Mouse (Mus musculus) splenic B cell, adult 2 months (primary cell): ENCODE results near the gene Btbd2.
"Not testable (repeated sequence)": the region's sequence is repeated elsewhere in the genome, so short reads cannot be mapped to it uniquely, and the experiment has no call there.

Experiments
- DNase-seq: peaks from one replicate; pipeline ENCODE4 v3.0.0-alpha.2; 2011; ENCODE audit warnings: low read depth, low spot score
- H3K27me3 ChIP-seq: 2 replicates; pipeline ENCODE4 v1.6.1; 2012; ENCODE audit warnings: mild to moderate bottlenecking, low read length, moderate library complexity, mixed read lengths; ENCODE audit not compliant: control insufficient read depth, poor library complexity, insufficient read depth, severe bottlenecking
- H3K36me3 ChIP-seq: 2 replicates; pipeline ENCODE4 v1.6.1; 2012; ENCODE audit warnings: mild to moderate bottlenecking, low read length, moderate library complexity, mixed read lengths; ENCODE audit not compliant: control insufficient read depth, poor library complexity, insufficient read depth, severe bottlenecking

The Btbd2 gene

DNA sequence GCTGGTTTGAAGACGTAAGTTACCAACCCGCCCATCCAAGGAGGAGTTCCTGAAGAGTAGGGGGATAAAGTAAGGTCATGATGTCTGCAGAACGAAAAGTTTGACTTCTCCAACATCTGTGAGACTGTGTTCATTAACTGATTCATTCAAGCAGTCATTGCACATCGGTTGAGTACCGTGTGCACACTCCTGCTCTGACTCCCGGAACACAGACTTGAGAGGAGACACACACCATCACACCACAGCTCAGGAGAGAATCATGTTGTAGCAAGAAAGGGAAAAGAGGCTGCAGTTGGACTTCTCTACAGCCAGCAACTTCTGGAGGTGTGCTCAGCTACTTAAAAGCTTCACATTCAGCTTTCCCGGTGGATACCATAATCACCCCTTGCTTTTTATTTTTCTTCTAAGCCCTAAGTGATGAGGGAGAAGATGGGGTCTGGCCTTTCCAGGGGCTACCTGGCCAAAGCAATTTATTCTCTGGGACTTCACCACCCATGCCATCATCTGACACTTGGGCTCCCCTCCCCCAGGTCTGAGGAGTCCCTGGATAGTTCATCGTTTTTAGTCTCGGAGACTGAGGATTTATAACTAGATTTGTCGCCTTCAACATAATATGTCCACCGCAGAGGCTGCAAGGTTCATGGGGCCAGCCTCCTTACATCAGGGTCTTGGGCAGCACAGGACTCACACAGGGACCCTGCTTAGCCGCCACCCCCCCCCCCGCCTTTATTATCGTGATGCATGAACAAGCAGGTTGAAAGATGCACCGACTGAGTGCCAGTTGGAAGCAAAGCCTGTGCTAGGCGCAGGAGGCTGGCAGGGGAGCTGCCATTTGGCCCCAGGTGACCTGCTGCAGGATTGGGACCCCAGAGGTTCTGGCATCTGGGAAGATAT lies 35.8 kb downstream of the Btbd2 start:
- no peaks in the 10 kb centered on the region for H3K36me3 ChIP-seq
- H3K27me3 ChIP-seq = no peaks in the 10 kb centered on the region
- peak; percentile 34 for DNase-seq

DNA sequence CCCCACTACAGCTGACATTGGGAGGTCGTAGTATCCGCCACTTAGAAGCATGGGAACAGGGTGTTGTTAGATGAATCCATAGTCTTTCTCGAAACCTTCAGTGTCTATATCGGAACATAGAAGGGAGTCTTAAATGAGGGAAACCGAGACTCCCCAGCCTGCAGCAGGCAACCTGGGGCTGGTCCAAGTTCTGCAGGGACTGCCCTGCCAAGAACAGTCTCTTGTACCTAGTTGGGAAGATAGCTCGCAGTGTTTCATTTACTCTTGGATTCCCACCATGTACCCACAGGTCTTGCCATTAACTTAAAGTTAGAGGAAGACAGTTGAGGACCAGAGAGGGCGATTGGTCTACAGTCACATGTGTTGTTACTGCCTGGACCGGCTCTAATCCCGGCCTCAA lies 36.5 kb downstream of the Btbd2 start:
- DNase-seq = no peak
- Histone ChIP-seq H3K27me3 (no peaks in the 10 kb centered on the region), H3K36me3 (no peaks in the 10 kb centered on the region; the same call in 1 of the 2 replicates)

DNA sequence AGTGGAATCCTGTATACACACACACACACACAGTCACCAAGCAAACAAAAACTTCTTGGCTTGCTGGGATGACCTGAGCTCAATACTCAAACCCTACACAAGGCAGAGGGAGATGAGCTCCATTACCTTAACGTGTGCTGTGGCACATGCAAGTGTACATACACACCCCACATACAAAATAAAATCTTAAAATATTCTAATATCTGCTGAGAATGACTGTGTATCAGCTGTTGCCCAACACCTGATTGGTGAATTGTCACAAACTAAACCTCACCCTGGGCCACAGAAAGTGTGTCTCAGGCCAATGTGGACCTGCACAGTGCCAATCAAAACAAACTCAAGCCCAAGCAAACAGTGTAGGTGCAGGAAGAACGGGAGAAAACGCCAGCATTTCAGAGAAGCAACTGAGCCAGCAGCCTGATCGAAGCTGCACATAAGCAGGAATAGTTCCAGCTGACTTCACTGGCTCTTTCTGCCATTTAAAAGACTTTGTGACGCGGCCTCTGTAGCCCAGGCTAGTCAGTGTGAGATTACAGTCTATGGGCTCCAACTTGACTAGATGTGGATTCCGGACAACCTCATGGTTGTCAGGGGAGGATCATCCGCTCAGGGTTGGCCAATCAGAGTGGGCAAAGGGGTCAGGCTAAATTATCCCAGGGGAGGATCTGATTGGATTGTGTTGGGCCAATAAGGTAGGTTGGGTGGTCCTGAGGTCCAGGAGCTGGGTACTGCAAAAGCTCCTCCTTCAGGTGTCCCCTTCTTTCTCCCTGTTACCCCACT lies 37.2 kb downstream of the Btbd2 start:
- DNase-seq = no peak
- H3K27me3 ChIP-seq = no peaks in the 10 kb centered on the region
- no peaks in the 10 kb centered on the region; the same call in 1 of the 2 replicates for H3K36me3 ChIP-seq

DNA sequence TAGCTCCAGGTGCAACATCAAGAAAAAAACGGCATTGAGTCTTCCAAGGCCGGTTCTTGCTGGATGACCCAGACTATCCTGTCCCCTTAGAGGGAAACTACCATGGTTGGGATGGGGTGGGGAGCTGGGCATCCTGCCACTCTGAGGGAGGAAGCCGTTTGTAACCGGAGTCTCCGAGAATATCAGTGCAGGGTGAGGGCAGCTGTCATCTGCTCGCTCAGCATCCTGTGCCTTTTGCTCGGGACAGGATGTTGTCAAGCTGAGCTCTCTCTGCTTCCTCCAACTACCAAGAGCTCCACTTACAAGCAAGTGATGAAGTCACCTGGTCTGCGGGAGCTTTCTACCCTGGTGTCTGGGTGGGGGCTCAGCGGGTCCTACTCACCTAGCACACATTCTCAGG lies 38.7 kb downstream of the Btbd2 start:
- Histone ChIP-seq H3K27me3 (no peaks in the 10 kb centered on the region), H3K36me3 (no peaks in the 10 kb centered on the region; the same call in 1 of the 2 replicates)
- peak; percentile 70 for DNase-seq

- Histone ChIP-seq H3K36me3 (no peaks in the 10 kb centered on the region; the same call in 1 of the 2 replicates), H3K27me3 (no peaks in the 10 kb centered on the region)
- DNase-seq = no peak
These were observed 42.5 kb downstream of the Btbd2 start for GRCm38 (mm10) chr10:80614351-80614750.

DNA sequence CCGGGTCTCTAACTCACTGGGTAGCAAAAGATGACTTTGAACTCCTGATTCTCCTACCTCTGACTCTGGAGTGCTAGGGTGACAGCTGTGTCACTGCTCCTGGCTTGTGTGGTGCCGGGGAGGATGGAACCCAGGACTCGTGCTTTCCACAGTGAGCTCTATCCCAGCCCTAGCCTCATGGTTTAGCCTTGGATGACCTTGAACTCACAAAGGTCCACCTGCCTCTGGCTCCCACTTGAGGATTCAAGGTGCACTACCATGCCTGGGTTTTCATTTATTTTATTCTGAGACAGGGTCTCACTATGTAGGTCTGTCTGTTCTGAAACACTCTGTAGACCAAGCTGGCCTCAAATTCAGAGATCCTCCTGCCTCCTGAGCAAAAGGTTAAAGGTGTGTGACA lies 43.0 kb downstream of the Btbd2 start:
- no peaks in the 10 kb centered on the region; the same call in 1 of the 2 replicates for H3K36me3 ChIP-seq
- no peak for DNase-seq
- H3K27me3 ChIP-seq = no peaks in the 10 kb centered on the region

- Histone ChIP-seq H3K36me3 (peaks cover 4% of the 10 kb centered on the region), H3K27me3 (no peaks in the 10 kb centered on the region)
- DNase-seq = peak; percentile 62
These were observed 45.0 kb downstream of the Btbd2 start for GRCm38 (mm10) chr10:80611905-80612304.

GRCm38 (mm10) chr10:80611024-80611423 lies 45.8 kb downstream of the Btbd2 start:
- peak; percentile 71 for DNase-seq
- H3K27me3 ChIP-seq = no peaks in the 10 kb centered on the region
- H3K36me3 ChIP-seq = peaks cover 4% of the 10 kb centered on the region

DNA sequence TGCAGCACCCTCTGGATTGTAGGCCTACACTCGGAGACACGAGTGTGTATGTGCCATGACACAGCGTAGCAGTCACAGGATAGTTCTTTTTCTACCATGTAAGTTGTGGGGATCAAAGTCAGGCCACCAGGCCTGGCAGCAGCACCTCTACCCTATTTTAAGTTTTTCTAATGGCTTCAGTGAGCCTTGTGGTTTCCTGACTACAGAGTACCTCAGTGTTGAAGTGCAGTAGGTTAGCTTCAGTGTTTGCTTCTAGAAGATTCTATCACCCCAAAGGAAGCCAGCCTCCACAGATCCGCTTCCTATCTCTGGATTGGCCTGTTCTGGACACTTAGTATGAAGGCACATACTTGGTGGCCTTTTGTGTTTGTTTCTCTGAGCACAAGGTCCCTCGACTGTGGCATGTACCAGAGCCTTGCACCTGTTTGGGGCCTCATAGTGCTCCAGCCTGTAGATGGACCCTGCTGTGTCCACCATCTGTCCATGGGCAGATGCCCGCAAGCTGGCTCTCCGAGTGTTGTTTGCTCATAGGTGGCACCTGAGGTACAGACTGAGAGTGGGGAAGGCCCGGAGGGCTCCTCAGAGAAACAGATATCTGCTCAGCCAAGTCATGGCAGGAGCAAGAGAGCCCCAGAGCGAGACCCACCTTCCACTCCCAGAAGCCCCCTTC lies 46.6 kb downstream of the Btbd2 start:
- peaks cover 4% of the 10 kb centered on the region for H3K36me3 ChIP-seq
- DNase-seq = peak; percentile 48
- no peaks in the 10 kb centered on the region for H3K27me3 ChIP-seq

DNA sequence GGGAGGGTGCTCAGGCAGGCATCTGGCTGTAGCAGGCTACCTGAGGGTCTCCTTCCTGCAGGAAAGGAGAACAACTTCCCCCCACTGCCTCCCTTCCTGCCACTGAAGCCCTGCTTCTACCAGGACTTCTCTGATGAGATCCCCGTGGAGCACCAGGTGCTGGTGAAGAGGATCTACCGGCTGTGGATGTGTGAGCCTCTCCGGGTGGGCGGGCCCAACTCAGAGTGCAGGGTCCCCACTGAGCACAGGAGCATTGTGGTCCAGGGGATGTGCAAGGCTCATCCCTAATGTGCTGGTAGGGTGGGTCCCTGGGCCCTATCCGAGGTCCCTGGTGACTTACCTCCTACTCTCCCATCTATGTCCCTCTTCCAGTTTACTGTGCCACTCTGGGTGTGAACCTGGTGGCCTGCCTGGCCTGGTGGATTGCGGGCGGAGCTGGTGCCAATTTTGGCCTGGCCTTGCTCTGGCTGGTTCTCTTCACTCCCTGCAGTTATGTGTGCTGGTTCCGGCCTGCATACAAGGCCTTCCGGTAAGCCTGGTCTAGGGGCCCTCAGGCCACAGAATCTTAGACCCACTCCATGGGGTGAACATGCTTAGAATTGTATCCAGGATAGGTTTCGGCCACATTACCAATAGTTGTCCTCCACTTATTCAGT lies 47.5 kb downstream of the Btbd2 start:
- Histone ChIP-seq H3K27me3 (no peaks in the 10 kb centered on the region), H3K36me3 (peaks cover 4% of the 10 kb centered on the region)
- DNase-seq = no peak

DNA sequence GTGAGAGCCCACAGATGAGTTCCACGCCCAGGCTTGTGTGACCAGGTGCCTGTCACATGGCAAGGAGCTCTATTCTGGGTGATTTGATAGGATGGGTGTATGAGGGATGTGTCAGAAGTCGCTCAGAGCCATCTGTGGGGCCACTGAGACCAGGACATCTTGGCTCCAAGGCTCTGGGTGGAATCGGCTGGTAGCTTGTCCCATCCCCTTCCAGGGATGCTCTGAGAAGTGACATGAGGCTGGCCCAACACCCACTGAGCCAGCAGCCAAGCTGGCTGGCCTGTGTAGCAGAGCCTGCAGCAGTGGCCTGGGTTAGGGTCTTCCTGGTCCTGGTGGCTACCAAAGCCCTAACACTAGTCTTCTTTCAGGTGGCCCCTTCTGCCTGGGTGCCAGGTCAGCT lies 48.4 kb downstream of the Btbd2 start:
- peaks cover 4% of the 10 kb centered on the region for H3K36me3 ChIP-seq
- DNase-seq = no peak
- H3K27me3 ChIP-seq = no peaks in the 10 kb centered on the region

DNA sequence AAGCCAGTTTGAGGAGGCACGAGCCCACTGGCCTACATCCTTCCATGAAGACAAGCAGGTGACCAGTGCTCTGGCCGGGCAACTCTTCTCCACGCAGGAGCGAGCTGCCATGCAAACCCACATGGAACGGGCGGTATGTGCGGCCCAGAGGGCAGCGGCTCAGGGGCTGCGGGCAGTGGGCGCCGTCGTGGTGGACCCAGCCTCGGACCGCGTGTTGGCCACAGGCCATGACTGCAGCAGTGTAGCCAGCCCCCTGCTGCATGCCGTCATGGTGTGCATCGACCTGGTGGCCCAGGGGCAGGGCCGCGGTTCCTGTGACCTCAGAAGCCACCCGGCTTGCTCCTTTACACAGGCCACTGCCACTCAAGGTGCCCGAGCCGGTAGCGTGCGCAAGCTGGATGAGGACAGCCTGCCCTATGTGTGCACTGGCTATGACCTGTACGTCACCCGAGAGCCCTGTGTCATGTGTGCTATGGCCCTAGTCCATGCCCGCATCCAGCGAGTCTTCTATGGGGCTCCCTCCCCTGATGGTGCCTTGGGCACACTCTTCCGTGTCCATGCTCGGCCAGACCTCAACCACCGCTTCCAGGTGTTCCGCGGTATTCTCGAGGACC lies 50.0 kb downstream of the Btbd2 start:
- no peaks in the 10 kb centered on the region for H3K27me3 ChIP-seq
- H3K36me3 ChIP-seq = peaks cover 4% of the 10 kb centered on the region
- DNase-seq = no peak

- Histone ChIP-seq H3K36me3 (peaks cover 4% of the 10 kb centered on the region), H3K27me3 (no peaks in the 10 kb centered on the region)
- no peak for DNase-seq
These were observed 50.6 kb downstream of the Btbd2 start for GRCm38 (mm10) chr10:80606306-80606705.

- H3K36me3 ChIP-seq, DNase-seq, H3K27me3 ChIP-seq: not testable (repeated sequence)
These were observed 51.1 kb downstream of the Btbd2 start, which contains the start of gene Gm49322 for GRCm38 (mm10) chr10:80605721-80606120. Gm49322 (plus strand) TSS chr10:80606021.
